Mouse (Mus musculus) embryonic facial prominence, embryonic 11.5 days (tissue): ENCODE measurements at regions not wholly inside any gene's neighbourhood (a gene's known extent, or its start where the extent isn't known, plus 50 kb on each side); places are given as distances from the start of the nearest gene placed in this dataset.

Experiments used
- ATAC-seq: fragments of 200-750 bp; cut with Nextera tagmentation; replicated peaks from 2 replicates; pipeline ENCODE4 v1.8.0; 2017; ENCODE audit warnings: low read depth; ENCODE audit not compliant: insufficient number of reproducible peaks, low FRiP score, low TSS enrichment
- DNase-seq: peaks from one replicate; pipeline ENCODE4 v3.0.0-alpha.2; 2015; ENCODE audit warnings: low spot score
- H3K27ac ChIP-seq: fragments of 300-500 bp; sonication (generic); replicated peaks from 2 replicates; pipeline ENCODE4 v1.5.1; 2014; ENCODE audit warnings: mild to moderate bottlenecking, low read depth, low read length, control low read depth
- H3K27me3 ChIP-seq: fragments of 300-500 bp; sonication (generic); 2 replicates; pipeline ENCODE4 v1.6.1; 2014; ENCODE audit warnings: mild to moderate bottlenecking, low read length, moderate library complexity, mixed read lengths; ENCODE audit not compliant: control insufficient read depth, insufficient read depth
- H3K36me3 ChIP-seq: fragments of 300-500 bp; sonication (generic); replicated peaks from 2 replicates; pipeline ENCODE4 v1.6.1; 2014; ENCODE audit warnings: low read depth, mild to moderate bottlenecking, low read length, moderate library complexity, mixed read lengths; ENCODE audit not compliant: control insufficient read depth, insufficient read depth
- H3K4me1 ChIP-seq: fragments of 300-500 bp; sonication (generic); 2 replicates; pipeline ENCODE4 v1.6.1; 2014; ENCODE audit warnings: low read length, mixed read lengths; ENCODE audit not compliant: control insufficient read depth, insufficient read depth
- H3K4me2 ChIP-seq: fragments of 300-500 bp; sonication (generic); 2 replicates; pipeline ENCODE4 v1.6.1; 2014; ENCODE audit warnings: low read depth, mild to moderate bottlenecking, control low read depth, low read length, moderate library complexity
- H3K4me3 ChIP-seq: fragments of 300-500 bp; sonication (generic); 2 replicates; pipeline ENCODE4 v1.5.1; 2014; ENCODE audit warnings: low read depth, low read length, control low read depth
- H3K9ac ChIP-seq: fragments of 300-500 bp; sonication (generic); replicated peaks from 2 replicates; pipeline ENCODE4 v1.6.1; 2014; ENCODE audit warnings: mild to moderate bottlenecking, control low read depth, low read length
- H3K9me3 ChIP-seq: fragments of 300-500 bp; sonication (generic); replicated peaks from 2 replicates; pipeline ENCODE4 v1.6.1; 2016; ENCODE audit warnings: mild to moderate bottlenecking, low read length, inconsistent platforms, mixed read lengths; ENCODE audit not compliant: control insufficient read depth
- WGBS: fragments of 180-500 bp; shearing (Covaris S2); extraction: QIAGEN DNeasy Blood & Tissue Kit; methylation state at CpG from one replicate; pipeline ENCODE4 v1.1.7; 2014; 5-methylcytosine and 5-hydroxymethylcytosine counted together

DNA sequence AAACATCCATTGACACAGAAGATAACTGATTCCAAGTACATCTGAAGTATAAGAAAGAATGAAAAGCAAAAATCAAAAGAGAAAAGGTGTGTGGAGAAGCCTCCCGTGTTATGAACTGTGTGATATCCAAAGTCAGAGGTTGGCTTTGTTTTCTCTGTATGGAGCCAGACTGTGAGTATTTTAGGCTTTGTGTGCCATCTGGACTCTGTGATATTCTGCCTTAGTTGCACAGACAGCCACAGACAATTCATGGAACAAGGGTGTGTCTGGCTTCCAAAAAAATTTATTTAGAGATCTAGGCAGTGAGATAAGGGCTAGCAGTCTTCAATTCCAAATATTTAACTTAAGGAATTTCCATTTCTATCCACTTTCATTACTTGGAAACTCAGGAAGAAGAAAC is 111.5 kb upstream of the Dpp10 start:
- no peak overlapping the region for H3K4me3 ChIP-seq
- no peak overlapping the region for H3K27ac ChIP-seq
- H3K27me3 ChIP-seq, result no peaks in the 10 kb centered on the region
- H3K36me3 ChIP-seq, result no peaks in the 10 kb centered on the region
- H3K9me3 ChIP-seq, result no peaks in the 10 kb centered on the region
- H3K9ac ChIP-seq, result no peak overlapping the region
- ATAC-seq, result no peak
- no peaks in the 10 kb centered on the region for H3K4me1 ChIP-seq
- DNase-seq, result no peak
- WGBS, result 77% methylated on average over 1 of the region's 1 CpGs
- no peak overlapping the region for H3K4me2 ChIP-seq

GRCm38 (mm10) chr1:124152101-124152500 is 106.7 kb upstream of the Dpp10 start:
- H3K4me1 ChIP-seq, result no peaks in the 10 kb centered on the region
- no peaks in the 10 kb centered on the region for H3K27me3 ChIP-seq
- H3K36me3 ChIP-seq, result no peaks in the 10 kb centered on the region
- DNase-seq, result no peak
- ATAC-seq, result no peak
- H3K27ac ChIP-seq, result no peak overlapping the region
- H3K4me3 ChIP-seq, result no peak overlapping the region
- H3K9ac ChIP-seq, result no peak overlapping the region
- H3K4me2 ChIP-seq, result no peak overlapping the region
- H3K9me3 ChIP-seq, result no peaks in the 10 kb centered on the region

GRCm38 (mm10) chr1:124148590-124148989 is 103.2 kb upstream of the Dpp10 start:
- 81% methylated on average over 4 of the region's 4 CpGs for WGBS

DNA sequence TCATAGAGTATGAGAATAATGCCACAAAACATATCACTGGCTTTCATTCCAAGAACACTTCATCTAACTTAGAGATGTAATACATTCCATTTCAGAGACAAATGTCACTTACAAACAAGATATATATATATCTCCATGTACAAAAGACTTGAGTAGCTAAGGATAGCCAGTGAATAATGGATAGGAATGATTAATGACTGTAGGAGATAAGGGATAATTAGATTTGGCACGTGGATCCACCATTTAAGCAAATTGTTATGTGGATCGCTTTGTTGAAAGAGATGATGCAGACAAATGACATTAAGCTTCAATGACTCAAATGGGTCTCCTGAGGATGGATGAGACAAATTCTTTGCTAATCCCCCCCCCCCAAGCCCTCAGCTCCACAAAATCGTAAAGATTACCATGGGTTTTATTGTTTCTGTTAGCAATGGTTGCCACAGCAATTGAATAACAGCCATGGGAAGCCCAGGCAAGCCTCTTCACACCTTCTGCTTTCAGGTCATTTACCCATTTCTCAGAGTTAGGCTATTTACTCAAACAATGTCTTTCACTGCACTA is 59.0 kb upstream of the Dpp10 start:
- WGBS, result 72% methylated on average over 3 of the region's 3 CpGs
- no peak for DNase-seq
- no peak for ATAC-seq

More at GRCm38 (mm10) chr1:124148590-124148989, 103.2 kb upstream of the Dpp10 start:
- no peak overlapping the region for H3K4me3 ChIP-seq
- H3K36me3 ChIP-seq, result no peaks in the 10 kb centered on the region
- no peak overlapping the region for H3K9ac ChIP-seq
- H3K9me3 ChIP-seq, result no peaks in the 10 kb centered on the region
- no peak overlapping the region for H3K27ac ChIP-seq
- H3K4me1 ChIP-seq, result no peaks in the 10 kb centered on the region
- ATAC-seq (no peak), DNase-seq (no peak)
- no peaks in the 10 kb centered on the region for H3K27me3 ChIP-seq
- H3K4me2 ChIP-seq, result no peak overlapping the region

DNA sequence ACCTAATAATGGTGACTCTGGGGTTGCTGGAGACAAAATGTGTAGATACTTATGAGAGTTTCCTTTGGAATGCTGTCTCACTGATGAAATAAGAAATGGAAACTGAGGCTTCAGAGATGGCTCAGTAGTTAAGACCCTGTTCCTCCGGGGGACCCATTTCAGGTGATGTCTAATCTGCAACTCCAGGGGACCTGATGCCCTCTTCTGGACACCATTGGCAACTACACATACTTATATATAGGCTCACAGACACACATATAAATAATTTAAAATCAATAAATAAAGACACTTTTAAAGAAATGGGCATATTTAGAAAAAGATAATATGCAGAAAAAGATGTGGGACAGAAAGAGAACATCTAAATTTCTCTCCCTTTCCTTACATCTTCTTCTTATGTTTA is 57.7 kb upstream of the Dpp10 start:
- Histone ChIP-seq H3K9me3 (no peaks in the 10 kb centered on the region), H3K9ac (no peak overlapping the region), H3K36me3 (no peaks in the 10 kb centered on the region), H3K4me1 (no peaks in the 10 kb centered on the region), H3K4me2 (no peak overlapping the region), H3K27me3 (no peaks in the 10 kb centered on the region), H3K4me3 (no peak overlapping the region), H3K27ac (no peak overlapping the region)
- ATAC-seq (no peak), DNase-seq (peak; percentile 4)
- WGBS, result 27% methylated on average over 1 of the region's 1 CpGs

More for the DNA sequence above, 59.0 kb upstream of the Dpp10 start:
- no peaks in the 10 kb centered on the region for H3K9me3 ChIP-seq
- no peaks in the 10 kb centered on the region for H3K4me1 ChIP-seq
- no peak overlapping the region for H3K4me2 ChIP-seq
- no peaks in the 10 kb centered on the region for H3K27me3 ChIP-seq
- no peaks in the 10 kb centered on the region for H3K36me3 ChIP-seq
- no peak overlapping the region for H3K9ac ChIP-seq
- H3K27ac ChIP-seq, result no peak overlapping the region
- H3K4me3 ChIP-seq, result no peak overlapping the region
